Mouse (Mus musculus) liver, embryonic 15.5 days (tissue): ENCODE measurements around the gene Rps15. TPM values are rescaled to one million over a fixed set of nuclear protein-coding genes. Genes with fewer than 3 reads are reported as not detected.

Experiments
- ATAC-seq: fragments of 200-750 bp; cut with Nextera tagmentation; 2 replicates; pipeline ENCODE4 v1.8.0; 2017; ENCODE audit warnings: moderate number of reproducible peaks, mild to moderate bottlenecking, moderate library complexity; ENCODE audit not compliant: insufficient read depth
- H3K27ac ChIP-seq: fragments of 300-500 bp; sonication (generic); replicated peaks from 2 replicates; pipeline ENCODE4 v1.5.1; 2015; ENCODE audit warnings: mild to moderate bottlenecking, inconsistent platforms
- H3K27me3 ChIP-seq: fragments of 300-500 bp; sonication (generic); 2 replicates; pipeline ENCODE4 v1.6.1; 2015; ENCODE audit warnings: mild to moderate bottlenecking, inconsistent platforms
- H3K36me3 ChIP-seq: fragments of 300-500 bp; sonication (generic); replicated peaks from 2 replicates; pipeline ENCODE4 v1.6.1; 2015; ENCODE audit warnings: moderate library complexity, mild to moderate bottlenecking, inconsistent platforms
- H3K4me1 ChIP-seq: fragments of 300-500 bp; sonication (generic); replicated peaks from 2 replicates; pipeline ENCODE4 v1.6.1; 2015; ENCODE audit warnings: inconsistent platforms
- H3K4me2 ChIP-seq: fragments of 300-500 bp; sonication (generic); 2 replicates; pipeline ENCODE4 v1.6.1; 2015; ENCODE audit warnings: moderate library complexity, mild to moderate bottlenecking, inconsistent platforms
- H3K4me3 ChIP-seq: fragments of 300-500 bp; sonication (generic); replicated peaks from 2 replicates; pipeline ENCODE4 v1.5.1; 2015; ENCODE audit warnings: mild to moderate bottlenecking, inconsistent platforms
- H3K9ac ChIP-seq: fragments of 300-500 bp; sonication (generic); 2 replicates; pipeline ENCODE4 v1.6.1; 2015; ENCODE audit warnings: moderate library complexity, mild to moderate bottlenecking, inconsistent platforms
- H3K9me3 ChIP-seq: fragments of 300-500 bp; sonication (generic); replicated peaks from 2 replicates; pipeline ENCODE4 v1.6.1; 2016; ENCODE audit warnings: inconsistent platforms
- WGBS: fragments of 180-500 bp; shearing (Covaris S2); methylation state at CpG from one replicate; pipeline ENCODE4 v1.1.7; 2015; ENCODE audit warnings: mixed read lengths; ENCODE audit not compliant: insufficient replicate concordance; 5-methylcytosine and 5-hydroxymethylcytosine counted together
- polyA plus RNA-seq: library from polyadenylated mRNA; unstranded; fragments of >200 nt; fragmentation: Nextera tagmentation; extraction: Ambion mirVana; gene quantifications from 2 replicates; pipeline ENCODE4 v1.2.1, GENCODE M21; 2015

Gene Rps15
- polyA plus RNA-seq, 1 experiment from 2014 or later, result 527 TPM

DNA sequence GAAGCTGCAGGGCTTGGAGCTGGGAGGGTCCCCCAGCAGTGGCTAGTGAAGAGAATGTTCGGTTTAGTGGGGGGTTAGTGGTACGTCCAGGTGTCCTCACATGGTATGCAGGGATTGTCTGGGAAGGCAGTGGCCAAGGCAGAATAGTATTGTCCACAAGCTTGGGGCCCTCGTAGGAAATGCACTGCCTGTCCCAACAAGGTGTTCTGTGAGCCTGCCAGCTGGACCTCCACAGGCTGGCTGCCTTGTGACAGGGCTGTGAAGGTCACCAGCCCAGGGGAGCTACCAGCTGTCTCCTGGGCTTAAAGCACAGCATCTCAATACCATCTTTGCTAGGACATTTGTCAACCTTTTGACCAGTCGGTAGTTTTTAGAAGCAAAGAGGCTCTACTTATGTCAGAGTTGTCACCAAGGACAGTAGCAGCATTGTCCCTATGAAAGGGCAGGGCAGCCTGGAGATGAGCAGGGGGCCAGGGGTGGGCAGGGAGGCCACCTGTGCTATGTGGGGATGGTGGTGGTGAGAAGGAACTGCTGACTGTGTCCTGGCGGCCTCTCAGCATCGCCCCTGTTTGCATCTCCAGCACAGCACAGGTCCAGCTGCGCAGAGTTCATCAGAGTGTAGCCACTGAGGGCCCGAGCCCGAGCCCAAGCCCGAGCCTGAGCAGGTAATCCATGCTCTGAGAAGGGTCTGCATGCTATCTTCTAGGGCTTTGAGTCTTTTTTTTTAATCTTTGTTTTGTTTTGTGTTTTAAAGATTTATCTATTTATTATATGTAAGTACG is 39.6 kb upstream of the Rps15 start:
- ATAC-seq, result no peak
- H3K4me2 ChIP-seq, result no peak overlapping the region
- no peaks in the 10 kb centered on the region for H3K9me3 ChIP-seq
- H3K4me3 ChIP-seq, result no peak overlapping the region
- peaks cover 60% of the 10 kb centered on the region for H3K36me3 ChIP-seq
- H3K4me1 ChIP-seq, result peaks cover 48% of the 10 kb centered on the region
- no peak overlapping the region for H3K9ac ChIP-seq
- WGBS, result 80% methylated on average over 11 of the region's 11 CpGs
- no peaks in the 10 kb centered on the region for H3K27me3 ChIP-seq
- no peak overlapping the region for H3K27ac ChIP-seq

DNA sequence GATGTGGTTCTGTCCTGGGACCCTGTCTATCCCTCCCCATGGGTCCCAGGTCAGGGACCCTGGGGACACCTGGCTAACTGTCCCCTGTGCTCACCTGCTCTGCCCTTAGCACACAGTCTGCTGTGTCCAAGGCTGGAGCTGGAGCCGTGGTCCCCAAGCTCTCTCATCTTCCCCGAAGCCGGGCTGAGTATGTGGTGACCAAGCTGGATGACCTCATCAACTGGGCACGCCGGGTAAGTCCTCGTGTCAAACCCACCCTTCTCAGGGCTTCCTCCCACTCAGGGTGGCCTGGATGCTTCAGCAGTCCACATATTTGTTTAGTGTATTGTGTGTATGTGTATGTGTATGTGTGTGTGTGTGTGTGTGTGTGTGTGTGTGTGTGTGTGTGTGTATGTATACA is 38.7 kb upstream of the Rps15 start:
- Histone ChIP-seq H3K27me3 (no peaks in the 10 kb centered on the region), H3K9ac (no peak overlapping the region), H3K4me3 (no peak overlapping the region), H3K27ac (no peak overlapping the region), H3K4me2 (no peak overlapping the region), H3K36me3 (peaks cover 69% of the 10 kb centered on the region), H3K4me1 (peaks cover 48% of the 10 kb centered on the region), H3K9me3 (no peaks in the 10 kb centered on the region)
- 84% methylated on average over 6 of the region's 6 CpGs for WGBS
- no peak for ATAC-seq

DNA sequence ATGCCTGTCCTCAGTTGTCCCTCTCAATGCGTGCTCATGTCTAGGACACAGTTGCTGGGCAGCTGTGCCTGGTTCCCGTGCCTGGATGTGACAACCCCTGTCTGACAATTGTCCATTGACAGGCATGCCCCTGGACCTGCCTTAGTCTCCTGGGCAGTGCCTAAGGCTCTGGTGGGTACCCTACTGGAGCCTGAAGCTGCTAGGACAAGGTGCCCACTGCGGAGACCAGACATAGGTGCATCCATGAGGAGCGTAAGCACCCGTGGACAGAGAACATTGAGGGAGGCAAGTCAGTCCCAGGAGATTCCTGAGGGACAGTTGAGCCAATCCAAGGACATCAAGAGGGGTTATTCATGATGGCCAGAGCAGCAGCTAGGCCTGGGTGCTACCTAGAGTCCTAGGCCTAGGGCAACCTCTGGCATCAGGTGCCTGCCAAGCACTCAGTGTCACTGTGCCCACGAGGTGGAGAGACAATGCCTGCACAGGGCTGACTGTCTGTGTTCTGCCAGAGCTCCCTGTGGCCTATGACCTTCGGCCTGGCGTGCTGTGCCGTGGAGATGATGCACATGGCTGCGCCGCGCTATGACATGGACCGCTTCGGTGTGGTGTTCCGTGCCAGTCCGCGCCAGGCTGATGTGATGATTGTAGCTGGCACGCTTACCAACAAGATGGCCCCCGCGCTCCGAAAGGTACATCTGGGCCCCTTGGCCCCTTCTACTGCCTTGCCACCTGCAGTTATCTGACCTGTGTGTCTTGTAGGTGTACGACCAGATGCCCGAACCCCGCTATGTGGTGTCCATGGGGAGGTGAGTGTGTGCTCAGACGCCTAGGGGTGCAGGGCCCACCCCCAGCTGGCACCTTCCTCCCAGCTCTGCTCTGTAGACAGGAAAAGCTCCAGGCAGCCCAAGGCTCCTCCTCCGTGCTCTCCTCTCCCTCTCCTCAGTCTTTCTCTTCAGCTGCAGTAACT is 37.6 kb upstream of the Rps15 start:
- Histone ChIP-seq H3K27ac (no peak overlapping the region), H3K4me2 (no peak overlapping the region), H3K27me3 (no peaks in the 10 kb centered on the region), H3K9me3 (no peaks in the 10 kb centered on the region), H3K36me3 (peaks cover 75% of the 10 kb centered on the region), H3K9ac (no peak overlapping the region), H3K4me1 (peaks cover 55% of the 10 kb centered on the region), H3K4me3 (no peak overlapping the region)
- ATAC-seq, result no peak
- 89% methylated on average over 26 of the region's 26 CpGs for WGBS

DNA sequence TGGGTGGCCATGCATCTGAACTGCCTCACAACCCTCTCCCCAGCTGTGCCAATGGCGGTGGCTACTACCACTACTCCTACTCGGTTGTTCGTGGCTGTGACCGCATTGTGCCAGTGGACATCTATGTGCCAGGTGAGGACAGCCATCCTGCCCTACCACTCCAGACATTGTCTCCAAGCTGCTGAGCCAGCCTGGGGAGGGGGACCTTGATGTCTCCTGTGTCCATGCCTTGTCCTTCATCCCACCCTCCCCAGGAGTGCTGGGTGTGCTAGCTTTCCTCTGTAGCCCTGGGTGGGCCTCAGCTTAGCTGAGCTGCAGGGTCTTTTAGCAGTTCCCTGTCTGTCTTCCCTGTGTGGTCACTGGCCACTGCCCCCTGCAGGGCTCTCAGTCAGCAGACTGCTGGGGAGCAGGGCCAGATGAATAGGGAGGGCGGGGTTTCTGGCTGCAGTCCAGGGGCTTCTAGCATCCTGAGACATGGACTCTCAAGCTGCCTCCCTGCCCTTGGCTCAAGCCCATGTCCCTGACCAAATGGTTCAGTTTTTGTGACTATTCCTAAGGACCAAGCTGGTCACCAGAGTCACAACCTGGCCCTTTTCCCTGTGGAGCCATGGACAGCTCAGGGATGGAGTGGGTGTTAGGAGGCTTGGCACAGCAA is 36.2 kb upstream of the Rps15 start:
- H3K27ac ChIP-seq, result no peak overlapping the region
- no peaks in the 10 kb centered on the region for H3K9me3 ChIP-seq
- no peak for ATAC-seq
- no peak overlapping the region for H3K9ac ChIP-seq
- H3K27me3 ChIP-seq, result no peaks in the 10 kb centered on the region
- H3K36me3 ChIP-seq, result peaks cover 75% of the 10 kb centered on the region
- WGBS, result 86% methylated on average over 5 of the region's 5 CpGs
- no peak overlapping the region for H3K4me2 ChIP-seq
- peaks cover 55% of the 10 kb centered on the region for H3K4me1 ChIP-seq
- no peak overlapping the region for H3K4me3 ChIP-seq

DNA sequence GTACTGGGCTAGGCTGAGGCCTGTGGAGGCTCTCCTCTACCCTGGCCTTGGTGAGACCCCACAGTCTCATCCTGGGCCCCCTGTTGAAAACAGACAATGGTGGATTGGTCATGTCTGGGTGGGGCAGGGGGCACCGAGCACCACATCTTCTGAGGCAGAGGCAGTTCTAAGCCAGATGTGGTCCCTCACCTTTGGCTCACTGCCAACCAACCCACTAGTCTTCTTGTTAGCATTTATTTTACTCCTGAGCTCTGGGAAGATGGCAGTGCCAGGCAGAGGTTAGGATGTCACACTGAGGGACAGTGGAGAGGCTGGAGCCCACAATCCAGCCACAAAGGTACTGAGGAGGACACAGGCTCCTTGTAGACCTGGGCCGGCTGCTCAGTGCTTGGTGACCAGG is 34.3 kb upstream of the Rps15 start:
- peaks cover 60% of the 10 kb centered on the region for H3K36me3 ChIP-seq
- H3K4me2 ChIP-seq, result no peak overlapping the region
- no peak overlapping the region for H3K4me3 ChIP-seq
- H3K4me1 ChIP-seq, result peaks cover 59% of the 10 kb centered on the region
- H3K9me3 ChIP-seq, result no peaks in the 10 kb centered on the region
- 75% methylated on average over 2 of the region's 2 CpGs for WGBS
- no peak overlapping the region; the same call in 1 of the 2 replicates for H3K27ac ChIP-seq
- H3K27me3 ChIP-seq, result no peaks in the 10 kb centered on the region
- ATAC-seq, result no peak
- H3K9ac ChIP-seq, result no peak overlapping the region

DNA sequence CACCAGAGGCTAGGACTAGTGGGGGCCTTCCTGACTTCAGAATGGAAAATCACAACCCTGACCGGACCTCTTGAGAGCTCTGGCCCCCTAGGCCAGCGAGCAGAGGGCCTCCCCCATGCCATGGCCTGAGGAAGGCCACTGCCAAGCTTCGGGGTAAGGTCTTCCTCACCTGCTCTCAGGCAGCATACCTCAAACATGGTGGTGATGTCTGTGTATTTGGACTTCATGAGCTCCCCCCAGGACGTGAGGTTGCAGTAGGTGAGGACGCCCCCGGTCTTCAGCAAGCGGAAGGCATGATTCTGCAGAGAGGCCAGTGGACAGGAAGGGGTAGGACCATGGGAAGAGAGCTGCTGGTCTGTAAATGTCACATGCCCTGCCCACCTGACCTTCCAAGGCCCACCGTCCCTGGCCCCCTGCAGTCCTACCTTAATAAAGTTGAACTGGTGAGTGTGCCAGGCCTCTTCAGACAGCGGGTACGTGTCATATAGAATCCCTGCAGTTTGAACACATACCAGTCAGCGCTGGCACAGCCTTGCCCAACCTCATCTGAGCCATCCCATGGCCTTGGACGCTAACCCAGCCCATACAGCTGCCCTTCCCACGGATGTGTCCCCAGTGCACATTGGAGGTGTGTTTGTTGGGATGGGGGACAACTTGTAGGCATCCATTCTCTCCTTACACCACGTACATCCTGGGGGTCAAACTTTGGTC is 33.3 kb upstream of the Rps15 start:
- H3K9ac ChIP-seq, result no peak overlapping the region
- WGBS, result 80% methylated on average over 14 of the region's 14 CpGs
- H3K4me3 ChIP-seq, result peak overlapping the region; percentile 58
- ATAC-seq, result no peak
- H3K4me2 ChIP-seq, result peak overlapping the region; percentile 89
- no peaks in the 10 kb centered on the region for H3K9me3 ChIP-seq
- H3K27me3 ChIP-seq, result no peaks in the 10 kb centered on the region
- H3K27ac ChIP-seq, result no peak overlapping the region
- peaks cover 66% of the 10 kb centered on the region for H3K4me1 ChIP-seq
- H3K36me3 ChIP-seq, result peaks cover 51% of the 10 kb centered on the region

DNA sequence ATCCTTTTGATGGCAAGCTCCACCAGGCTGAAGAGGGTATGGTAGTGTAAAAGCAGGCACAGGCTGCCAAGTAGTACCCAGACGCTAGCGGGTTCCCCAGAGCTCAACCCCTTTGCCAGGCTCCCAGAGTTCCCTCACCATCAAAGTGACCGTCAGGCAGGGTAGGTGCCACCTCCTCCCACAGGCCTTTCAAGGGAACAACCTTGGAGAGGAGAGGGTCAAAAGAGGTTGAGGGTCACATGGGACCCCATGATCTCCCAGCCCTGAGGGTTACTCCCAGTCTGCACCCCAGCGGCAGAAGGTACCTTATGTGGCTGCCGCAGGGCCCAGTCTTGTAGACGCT is 32.8 kb upstream of the Rps15 start:
- 0 out of 2 replicates have a peak overlapping the region, but pooled peaks have one; percentile 65 for H3K9ac ChIP-seq
- peaks cover 45% of the 10 kb centered on the region for H3K36me3 ChIP-seq
- peak overlapping the region; percentile 89 for H3K4me2 ChIP-seq
- H3K9me3 ChIP-seq, result no peaks in the 10 kb centered on the region
- H3K27ac ChIP-seq, result peak overlapping the region; percentile 91
- H3K27me3 ChIP-seq, result no peaks in the 10 kb centered on the region
- WGBS, result 79% methylated on average over 6 of the region's 6 CpGs
- no peak for ATAC-seq
- peak overlapping the region; percentile 58 for H3K4me3 ChIP-seq
- H3K4me1 ChIP-seq, result peaks cover 71% of the 10 kb centered on the region

DNA sequence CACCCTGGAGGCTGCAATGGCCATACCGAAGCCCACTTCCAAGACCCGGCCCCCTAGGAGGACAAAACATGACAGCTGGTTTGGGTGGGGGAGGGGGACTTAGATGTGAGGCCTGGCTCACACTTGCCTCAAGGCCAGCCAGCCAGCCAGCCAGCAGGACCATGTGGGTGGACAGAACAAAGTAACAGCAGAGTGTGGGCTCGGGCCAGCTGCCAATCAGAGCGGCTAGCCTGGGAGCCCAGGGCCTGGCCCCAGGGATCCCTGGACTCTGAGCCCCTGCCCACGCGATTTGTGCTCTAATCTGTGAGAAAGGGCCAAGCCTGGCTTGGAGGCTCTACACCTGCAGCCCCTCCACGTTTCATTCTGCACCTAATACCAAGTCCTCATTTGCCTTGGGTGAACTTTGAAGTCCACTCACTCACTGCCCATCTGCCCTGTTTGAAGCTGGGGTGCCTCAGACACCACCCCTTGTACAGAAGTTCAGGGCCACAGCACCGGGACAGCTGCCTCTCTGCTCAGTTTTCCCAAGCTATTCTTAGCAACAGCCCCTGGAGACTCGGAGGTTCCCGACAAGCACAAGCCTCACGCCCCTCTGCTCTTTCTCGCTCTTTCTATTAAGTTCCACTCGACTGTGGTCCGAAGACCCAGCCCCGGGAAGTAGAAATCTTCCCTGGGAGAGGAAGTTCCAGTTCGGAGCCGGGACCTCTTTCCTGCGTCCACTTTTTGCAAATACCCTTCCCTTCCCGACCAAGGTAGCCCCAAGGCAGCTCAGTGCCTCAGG is 32.2 kb upstream of the Rps15 start:
- H3K9me3 ChIP-seq, result no peaks in the 10 kb centered on the region
- peaks cover 39% of the 10 kb centered on the region for H3K36me3 ChIP-seq
- peak overlapping the region; percentile 65 for H3K9ac ChIP-seq
- H3K4me2 ChIP-seq, result peak overlapping the region; percentile 89
- H3K27ac ChIP-seq, result peak overlapping the region; percentile 91
- peak overlapping the region; percentile 58 for H3K4me3 ChIP-seq
- no peaks in the 10 kb centered on the region for H3K27me3 ChIP-seq
- no peak for ATAC-seq
- peaks cover 72% of the 10 kb centered on the region for H3K4me1 ChIP-seq
- 14% methylated on average over 19 of the region's 19 CpGs for WGBS

DNA sequence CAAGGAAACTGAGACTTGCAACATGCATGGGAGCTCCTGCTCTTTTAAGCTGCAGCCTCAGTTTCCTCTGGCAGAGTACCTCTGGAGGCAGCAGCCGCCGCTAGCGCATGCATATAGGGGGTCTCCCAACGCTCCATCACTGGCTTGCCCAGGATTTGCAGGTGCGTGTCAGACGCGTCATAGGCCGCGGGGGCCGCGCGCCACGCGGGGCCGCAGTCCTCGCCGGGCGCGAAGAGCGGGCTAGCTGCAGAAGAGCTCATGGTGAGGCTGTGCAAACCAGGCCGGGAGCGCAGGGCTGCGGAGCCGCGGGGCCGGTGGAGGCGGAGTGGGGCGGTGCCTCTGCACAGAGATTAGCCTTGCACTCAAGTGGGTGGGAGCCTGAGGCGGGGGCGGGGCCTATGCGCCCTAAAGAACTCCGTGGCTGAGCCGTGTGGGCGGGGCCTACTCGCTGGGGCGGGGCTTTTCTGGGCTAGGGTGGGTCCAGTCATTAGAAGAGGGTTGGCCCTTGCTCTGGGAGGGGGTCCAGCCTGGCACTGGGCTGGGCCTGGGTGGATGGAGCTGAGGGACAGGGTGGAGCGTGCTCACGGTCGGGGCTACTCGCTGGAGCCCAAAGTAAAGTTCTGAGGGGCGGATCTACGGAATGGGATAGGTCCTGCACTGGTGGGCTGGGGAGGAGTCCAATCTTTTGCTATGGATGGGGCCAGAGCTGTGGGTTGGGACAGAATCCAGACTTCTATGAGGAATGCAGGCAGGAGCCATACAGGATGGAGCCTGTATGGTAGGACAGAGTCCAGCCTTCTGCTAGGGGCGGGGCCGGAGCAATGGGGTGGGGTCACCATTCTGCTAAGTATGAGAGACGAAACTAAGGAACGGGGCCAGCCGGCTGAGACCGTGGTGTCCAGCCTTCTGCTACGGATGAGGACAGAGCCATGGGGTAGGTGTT is 31.3 kb upstream of the Rps15 start, which contains the start of the genes Gamt and Dazap1:
Gamt (minus strand) TSS at position 371 of the 943 bp plus-strand sequence.
Dazap1 (plus strand) TSS at position 845 of the 943 bp plus-strand sequence.
- WGBS, result under 1% methylated on average over 49 of the region's 49 CpGs
- Histone ChIP-seq H3K27me3 (no peaks in the 10 kb centered on the region), H3K4me3 (peak within 1 kb of the TSS; percentile 58), H3K27ac (peak within 1 kb of the TSS; percentile 91), H3K4me1 (peaks cover 71% of the 10 kb centered on the region), H3K4me2 (peak within 1 kb of the TSS; percentile 89), H3K9ac (peak within 1 kb of the TSS; percentile 65), H3K36me3 (peaks cover 31% of the 10 kb centered on the region), H3K9me3 (no peaks in the 10 kb centered on the region)
- peak; percentile 73 for ATAC-seq
